Mouse (Mus musculus) embryonic fibroblast, embryonic 13.5 days (primary cell): Measurements from ENCODE around the gene Antxr2.

Experiments
- CTCF ChIP-seq: IDR thresholded peaks from 2 replicates; pipeline ENCODE4 v1.5.1; 2011; ENCODE audit warnings: mild to moderate bottlenecking, control low read depth, low read length, moderate library complexity, borderline replicate concordance; ENCODE audit not compliant: insufficient read depth
- POLR2A ChIP-seq: IDR thresholded peaks from 2 replicates; pipeline ENCODE4 v1.6.1; 2011; ENCODE audit warnings: low read depth, mild to moderate bottlenecking, control low read depth, low read length, moderate library complexity

DNA sequence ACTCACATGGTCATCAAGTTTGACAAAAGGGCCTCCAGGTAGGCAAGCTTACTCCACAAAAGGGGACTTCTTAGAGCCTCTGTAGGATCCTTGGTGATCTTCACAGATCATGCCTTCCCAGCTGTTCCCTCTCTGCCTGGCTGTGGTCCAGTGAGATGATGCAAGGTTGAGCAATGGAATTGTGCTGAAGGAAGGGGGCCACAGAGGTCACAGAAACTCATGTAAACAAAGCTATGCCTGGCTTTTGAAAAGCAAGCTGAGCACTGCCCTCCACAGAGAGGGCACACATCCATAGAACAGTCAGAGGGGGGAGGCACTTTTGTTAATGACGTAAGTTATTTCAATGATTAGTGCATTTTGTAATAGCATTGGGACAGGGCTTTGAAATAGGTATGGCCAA, 196.1 kb downstream of the Antxr2 start:
- no peak for TF ChIP-seq CTCF
- no peak for TF ChIP-seq POLR2A
